Mouse (Mus musculus): Measurements from ENCODE around the gene Gstm5.

Gstm5 gene

GRCm38 (mm10) chr3:107931134-107931533 is 35.5 kb downstream of the Gstm5 start:
- no peak for DNase-seq (ENCODE audit: extremely low spot score, low read depth, low spot score)

GRCm38 (mm10) chr3:107931670-107932069 is 36.0 kb downstream of the Gstm5 start, which contains the start of gene Gstm7:
TSS of gene Gstm7 (minus strand) at chr3:107931817.
- DNase-seq (ENCODE audit: extremely low spot score, low read depth, low spot score) = peak; percentile 87

GRCm38 (mm10) chr3:107932128-107932527 is 36.5 kb downstream of the Gstm5 start:
- DNase-seq (ENCODE audit: extremely low spot score, low read depth, low spot score) = no peak

- no peak for DNase-seq (ENCODE audit: extremely low spot score, low read depth, low spot score)
Observed at GRCm38 (mm10) chr3:107935268-107935667, 39.6 kb downstream of the Gstm5 start.

- no peak for DNase-seq (ENCODE audit: extremely low spot score, low read depth, low spot score)
Observed at GRCm38 (mm10) chr3:107935888-107936287, 40.3 kb downstream of the Gstm5 start.

GRCm38 (mm10) chr3:107939403-107939802 is 43.8 kb downstream of the Gstm5 start:
- peak; percentile 31 for DNase-seq (ENCODE audit: extremely low spot score, low read depth, low spot score)

- no peak for DNase-seq (ENCODE audit: extremely low spot score, low read depth, low spot score)
Observed at GRCm38 (mm10) chr3:107939830-107940229, 44.2 kb downstream of the Gstm5 start.

GRCm38 (mm10) chr3:107940524-107940923 is 44.9 kb downstream of the Gstm5 start:
- no peak for DNase-seq (ENCODE audit: extremely low spot score, low read depth, low spot score)

- no peak for DNase-seq (ENCODE audit: extremely low spot score, low read depth, low spot score)
Observed at GRCm38 (mm10) chr3:107941261-107941660, 45.6 kb downstream of the Gstm5 start.

- no peak for DNase-seq (ENCODE audit: extremely low spot score, low read depth, low spot score)
Observed at GRCm38 (mm10) chr3:107943239-107943990, 47.8 kb downstream of the Gstm5 start, which contains the start of gene Gstm6. TSS of gene Gstm6 (minus strand) at chr3:107943749.

GRCm38 (mm10) chr3:107945729-107946128 is 50.1 kb downstream of the Gstm5 start:
- no peak for DNase-seq (ENCODE audit: extremely low spot score, low read depth, low spot score)
